Mouse (Mus musculus): ENCODE data around the gene Eif2b5. TPM values are rescaled to one million over a fixed set of nuclear protein-coding genes. Genes with fewer than 3 reads are reported as not detected.
"Not testable (repeated sequence)": the region's sequence is repeated elsewhere in the genome, so short reads cannot be mapped to it uniquely, and the experiment has no call there.

The Eif2b5 gene
- polyA plus RNA-seq, 1 experiment from 2014 or later: 125 TPM

- Histone ChIP-seq H3K27ac (no peak overlapping the region), H3K36me3 (no peaks in the 10 kb centered on the region), H3K9me3 (no peaks in the 10 kb centered on the region), H3K4me3 (no peak overlapping the region), H3K4me1 (peaks cover 16% of the 10 kb centered on the region), H3K27me3 (ENCODE audit: insufficient read depth, poor library complexity, severe bottlenecking) (no peaks in the 10 kb centered on the region)
- 48% methylated on average over 2 of the region's 2 CpGs for WGBS
- DNase-seq (ENCODE audit: low spot score): no peak
Measured at GRCm38 (mm10) chr16:20478504-20478903, 20.1 kb upstream of the Eif2b5 start.

GRCm38 (mm10) chr16:20479026-20479760 is 19.4 kb upstream of the Eif2b5 start:
- not testable (repeated sequence) for H3K27me3 ChIP-seq (ENCODE audit: insufficient read depth, poor library complexity, severe bottlenecking); H3K36me3 ChIP-seq; DNase-seq (ENCODE audit: low spot score); H3K27ac ChIP-seq; H3K4me3 ChIP-seq; H3K9me3 ChIP-seq
- 90% methylated on average over 12 of the region's 12 CpGs for WGBS
- H3K4me1 ChIP-seq: peaks cover 16% of the 10 kb centered on the region

- DNase-seq (ENCODE audit: low spot score): no peak
- H3K4me3 ChIP-seq: no peak overlapping the region
- no peak overlapping the region for H3K27ac ChIP-seq
- H3K36me3 ChIP-seq: no peaks in the 10 kb centered on the region
- H3K4me1 ChIP-seq: peaks cover 16% of the 10 kb centered on the region
- WGBS: 45% methylated on average over 3 of the region's 3 CpGs
- H3K9me3 ChIP-seq: no peaks in the 10 kb centered on the region
- no peaks in the 10 kb centered on the region for H3K27me3 ChIP-seq (ENCODE audit: insufficient read depth, poor library complexity, severe bottlenecking)
Measured at GRCm38 (mm10) chr16:20480115-20480514, 18.5 kb upstream of the Eif2b5 start.

- 78% methylated on average over 2 of the region's 2 CpGs for WGBS
- DNase-seq (ENCODE audit: low spot score): no peak
- H3K9me3 ChIP-seq: no peaks in the 10 kb centered on the region
Measured at GRCm38 (mm10) chr16:20481746-20482145, 16.9 kb upstream of the Eif2b5 start.

GRCm38 (mm10) chr16:20483716-20484115 is 14.9 kb upstream of the Eif2b5 start:
- not testable (repeated sequence) for H3K9me3 ChIP-seq; H3K36me3 ChIP-seq; H3K27ac ChIP-seq; H3K4me3 ChIP-seq; H3K4me1 ChIP-seq; DNase-seq (ENCODE audit: low spot score); H3K27me3 ChIP-seq (ENCODE audit: insufficient read depth, poor library complexity, severe bottlenecking)
- 81% methylated on average over 7 of the region's 7 CpGs for WGBS

More at GRCm38 (mm10) chr16:20481746-20482145, 16.9 kb upstream of the Eif2b5 start:
- H3K27me3 ChIP-seq (ENCODE audit: insufficient read depth, poor library complexity, severe bottlenecking): no peaks in the 10 kb centered on the region
- no peaks in the 10 kb centered on the region for H3K36me3 ChIP-seq
- no peak overlapping the region for H3K4me3 ChIP-seq
- no peak overlapping the region for H3K27ac ChIP-seq
- peaks cover 12% of the 10 kb centered on the region for H3K4me1 ChIP-seq

GRCm38 (mm10) chr16:20485061-20485460 is 13.6 kb upstream of the Eif2b5 start:
- no peak overlapping the region for H3K27ac ChIP-seq
- WGBS: 37% methylated on average over 4 of the region's 4 CpGs
- H3K36me3 ChIP-seq: no peaks in the 10 kb centered on the region
- DNase-seq (ENCODE audit: low spot score): no peak
- H3K4me3 ChIP-seq: no peak overlapping the region
- no peaks in the 10 kb centered on the region for H3K4me1 ChIP-seq
- no peaks in the 10 kb centered on the region for H3K27me3 ChIP-seq (ENCODE audit: insufficient read depth, poor library complexity, severe bottlenecking)
- no peaks in the 10 kb centered on the region for H3K9me3 ChIP-seq

GRCm38 (mm10) chr16:20486048-20486447 is 12.6 kb upstream of the Eif2b5 start:
- H3K4me1 ChIP-seq: no peaks in the 10 kb centered on the region
- H3K36me3 ChIP-seq: no peaks in the 10 kb centered on the region
- 65% methylated on average over 3 of the region's 3 CpGs for WGBS
- H3K27ac ChIP-seq: no peak overlapping the region
- no peaks in the 10 kb centered on the region for H3K27me3 ChIP-seq (ENCODE audit: insufficient read depth, poor library complexity, severe bottlenecking)
- H3K9me3 ChIP-seq: no peaks in the 10 kb centered on the region
- DNase-seq (ENCODE audit: low spot score): no peak
- no peak overlapping the region for H3K4me3 ChIP-seq

- Histone ChIP-seq H3K4me3 (no peak overlapping the region), H3K4me1 (no peaks in the 10 kb centered on the region)
- 93% methylated on average over 1 of the region's 1 CpGs for WGBS
Measured at GRCm38 (mm10) chr16:20488151-20488550, 10.5 kb upstream of the Eif2b5 start.

GRCm38 (mm10) chr16:20488751-20489150 is 9.9 kb upstream of the Eif2b5 start:
- not testable (repeated sequence) for H3K27me3 ChIP-seq (ENCODE audit: insufficient read depth, poor library complexity, severe bottlenecking); DNase-seq (ENCODE audit: low spot score)
- 81% methylated on average over 9 of the region's 9 CpGs for WGBS

More at GRCm38 (mm10) chr16:20488151-20488550, 10.5 kb upstream of the Eif2b5 start:
- H3K36me3 ChIP-seq: no peaks in the 10 kb centered on the region
- no peak overlapping the region for H3K27ac ChIP-seq
- no peaks in the 10 kb centered on the region for H3K9me3 ChIP-seq
- no peaks in the 10 kb centered on the region for H3K27me3 ChIP-seq (ENCODE audit: insufficient read depth, poor library complexity, severe bottlenecking)
- DNase-seq (ENCODE audit: low spot score): no peak

GRCm38 (mm10) chr16:20489233-20489632 is 9.4 kb upstream of the Eif2b5 start:
- no peaks in the 10 kb centered on the region for H3K27me3 ChIP-seq (ENCODE audit: insufficient read depth, poor library complexity, severe bottlenecking)
- no peaks in the 10 kb centered on the region for H3K4me1 ChIP-seq
- H3K9me3 ChIP-seq: no peaks in the 10 kb centered on the region
- H3K27ac ChIP-seq: no peak overlapping the region
- no peak for DNase-seq (ENCODE audit: low spot score)
- H3K4me3 ChIP-seq: no peak overlapping the region
- WGBS: 81% methylated on average over 2 of the region's 2 CpGs
- H3K36me3 ChIP-seq: no peaks in the 10 kb centered on the region

More at GRCm38 (mm10) chr16:20488751-20489150, 9.9 kb upstream of the Eif2b5 start:
- not testable (repeated sequence) for H3K4me3 ChIP-seq, H3K4me1 ChIP-seq, H3K36me3 ChIP-seq, H3K27ac ChIP-seq, H3K9me3 ChIP-seq

GRCm38 (mm10) chr16:20490581-20490980 is 8.0 kb upstream of the Eif2b5 start:
- no peaks in the 10 kb centered on the region for H3K27me3 ChIP-seq (ENCODE audit: insufficient read depth, poor library complexity, severe bottlenecking)
- WGBS: 43% methylated on average over 2 of the region's 2 CpGs

GRCm38 (mm10) chr16:20491301-20491700 is 7.3 kb upstream of the Eif2b5 start:
- 65% methylated on average over 2 of the region's 2 CpGs for WGBS
- Histone ChIP-seq H3K4me1 (no peaks in the 10 kb centered on the region), H3K27ac (no peak overlapping the region), H3K4me3 (no peak overlapping the region), H3K27me3 (ENCODE audit: insufficient read depth, poor library complexity, severe bottlenecking) (no peaks in the 10 kb centered on the region), H3K9me3 (no peaks in the 10 kb centered on the region), H3K36me3 (no peaks in the 10 kb centered on the region)
- no peak for DNase-seq (ENCODE audit: low spot score)

More at GRCm38 (mm10) chr16:20490581-20490980, 8.0 kb upstream of the Eif2b5 start:
- DNase-seq (ENCODE audit: low spot score): no peak
- no peaks in the 10 kb centered on the region for H3K4me1 ChIP-seq
- H3K9me3 ChIP-seq: no peaks in the 10 kb centered on the region
- H3K27ac ChIP-seq: no peak overlapping the region
- H3K36me3 ChIP-seq: no peaks in the 10 kb centered on the region
- H3K4me3 ChIP-seq: no peak overlapping the region

- Histone ChIP-seq H3K27me3 (ENCODE audit: insufficient read depth, poor library complexity, severe bottlenecking) (no peaks in the 10 kb centered on the region), H3K9me3 (no peaks in the 10 kb centered on the region), H3K27ac (no peak overlapping the region), H3K4me3 (no peak overlapping the region), H3K4me1 (no peaks in the 10 kb centered on the region), H3K36me3 (no peaks in the 10 kb centered on the region)
- WGBS: 74% methylated on average over 2 of the region's 2 CpGs
- DNase-seq (ENCODE audit: low spot score): no peak
Measured at GRCm38 (mm10) chr16:20493452-20493851, 5.2 kb upstream of the Eif2b5 start.

All from heart, embryonic 10.5 days (tissue).